Mouse (Mus musculus): ENCODE measurements around the gene Gstt4.
"Not testable (repeated sequence)": the region's sequence is repeated elsewhere in the genome, so short reads cannot be mapped to it uniquely, and the experiment has no call there.

Gstt4 gene

DNA sequence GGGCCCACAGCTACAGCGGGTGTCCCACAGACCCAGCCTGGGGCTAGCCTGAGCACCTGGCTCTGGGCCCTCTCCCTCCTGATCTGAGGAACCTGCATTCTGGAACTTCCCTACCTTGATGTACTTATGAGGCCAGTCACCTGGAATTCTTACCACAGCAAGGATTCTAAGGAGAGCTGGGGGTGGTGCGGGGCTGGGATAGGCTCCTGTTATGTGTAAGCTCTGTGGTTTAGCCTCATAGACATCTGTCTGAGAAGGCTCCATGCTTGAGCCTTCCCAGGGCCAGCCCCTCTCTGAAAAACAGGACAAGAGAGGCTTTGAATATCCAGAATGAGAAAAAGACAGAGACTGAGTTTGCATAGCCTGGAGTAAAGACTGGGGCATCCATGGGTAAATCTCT is at the start of gene Gstt4:
TSS of gene Gstt4 (minus strand) at position 101 of the 400 bp plus-strand sequence.
- DNase-seq (ENCODE audit: extremely low spot score, low spot score): no peak

DNA sequence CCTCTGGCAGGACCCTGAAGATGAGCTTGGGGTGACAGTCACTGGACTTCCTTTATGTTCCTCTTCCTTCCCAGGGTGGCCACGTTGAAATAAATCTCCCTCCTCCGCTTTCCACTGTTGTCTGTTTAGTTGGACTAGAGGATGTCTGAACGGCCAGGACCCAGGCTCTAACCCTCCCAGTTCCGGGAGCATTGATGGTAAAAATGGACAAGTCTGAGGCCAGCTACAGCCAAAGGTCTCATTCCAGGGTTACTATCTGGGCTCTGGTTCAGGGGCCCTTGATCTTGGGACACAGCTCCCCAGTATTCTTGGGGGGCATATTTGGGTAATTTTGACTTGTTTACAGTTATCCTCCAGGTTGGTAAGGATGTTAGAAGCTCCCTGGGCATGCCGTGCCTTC is 39.2 kb upstream of the Gstt4 start:
- DNase-seq (ENCODE audit: extremely low spot score, low spot score): no peak

DNA sequence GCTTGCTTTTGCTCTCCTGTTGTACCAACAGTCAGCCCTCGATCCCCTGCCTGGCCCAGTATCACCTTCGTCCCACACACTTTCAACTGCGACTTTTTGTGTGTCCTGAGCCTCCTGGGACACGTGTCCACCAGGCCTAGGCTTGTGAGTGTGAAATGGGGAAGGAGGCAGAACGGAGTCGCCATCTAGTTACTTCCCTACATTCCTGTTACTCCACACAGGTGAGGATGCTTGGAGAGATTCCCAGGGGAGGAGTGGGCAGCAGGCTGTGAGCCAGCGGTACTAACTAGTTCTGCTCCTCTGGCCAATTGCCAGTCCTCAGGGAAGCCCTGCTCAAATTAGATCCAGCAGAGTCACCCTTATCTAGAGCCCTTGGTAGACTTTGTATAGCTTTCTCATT is 38.4 kb upstream of the Gstt4 start:
- DNase-seq (ENCODE audit: extremely low spot score, low spot score): no peak

DNA sequence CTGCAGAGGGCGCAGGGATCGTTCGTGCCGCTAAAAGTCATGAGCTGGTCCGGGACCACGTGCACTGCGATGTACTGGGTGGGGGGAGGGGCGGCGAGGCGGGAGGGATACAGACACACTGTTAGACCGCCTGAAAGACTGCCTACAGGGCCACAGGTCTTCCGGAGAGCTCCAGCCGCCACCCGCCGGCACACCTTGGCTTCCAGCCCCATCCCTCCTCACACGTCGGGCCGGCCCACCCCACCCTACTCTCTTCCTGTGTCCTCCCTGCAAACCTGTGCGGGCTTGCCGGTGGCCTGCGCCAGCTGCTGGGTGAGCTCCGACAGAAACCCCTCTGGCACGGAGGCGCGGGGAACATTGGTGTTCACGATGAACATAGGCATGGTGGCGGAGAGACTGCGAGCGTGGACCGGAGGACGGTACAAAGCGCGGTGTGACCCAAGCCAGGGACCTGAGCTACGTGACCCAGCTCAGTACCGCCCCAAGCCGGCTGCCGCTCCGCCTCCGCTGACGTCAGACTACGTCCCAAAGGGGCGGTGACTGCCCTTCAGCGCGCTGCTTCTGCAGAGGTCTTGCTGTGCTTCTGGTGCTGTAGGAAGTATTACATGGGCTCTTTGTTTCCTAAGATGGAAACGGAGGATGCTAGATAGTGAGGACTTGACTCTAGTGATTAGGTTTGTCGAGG is 37.6 kb upstream of the Gstt4 start, which contains the start of gene Mif:
TSS of gene Mif (minus strand) at position 455 of the 685 bp plus-strand sequence.
- peak; percentile 91 for DNase-seq (ENCODE audit: extremely low spot score, low spot score)

DNA sequence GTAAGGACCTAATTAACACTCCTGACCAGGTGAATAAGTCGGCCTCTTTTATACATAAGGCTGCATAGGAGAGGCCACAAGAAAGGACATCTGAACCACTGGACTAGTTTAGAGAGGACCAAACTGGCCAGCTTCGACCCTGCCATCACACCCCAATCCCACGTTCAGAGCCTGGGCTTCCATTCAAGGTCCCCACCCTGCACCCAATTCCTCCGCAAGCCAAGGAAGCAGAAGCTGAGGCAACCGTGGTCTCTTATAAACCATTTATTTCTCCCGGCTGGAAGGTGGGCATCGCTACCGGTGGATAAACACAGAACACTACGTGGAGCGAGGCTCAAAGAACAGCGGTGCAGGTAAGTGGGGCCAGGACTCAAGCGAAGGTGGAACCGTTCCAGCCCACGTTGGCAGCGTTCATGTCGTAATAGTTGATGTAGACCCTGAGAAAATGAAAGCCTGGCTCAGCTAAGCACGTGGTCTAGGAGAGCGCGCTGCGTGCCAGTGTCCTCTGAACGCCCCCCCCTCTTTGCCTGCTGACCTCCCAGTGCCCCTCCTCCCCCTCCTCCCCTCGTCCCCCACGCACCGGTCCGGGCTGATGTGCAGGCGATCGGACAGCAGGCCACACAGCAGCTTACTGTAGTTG is 36.9 kb upstream of the Gstt4 start:
- DNase-seq (ENCODE audit: extremely low spot score, low spot score): peak; percentile 75

DNA sequence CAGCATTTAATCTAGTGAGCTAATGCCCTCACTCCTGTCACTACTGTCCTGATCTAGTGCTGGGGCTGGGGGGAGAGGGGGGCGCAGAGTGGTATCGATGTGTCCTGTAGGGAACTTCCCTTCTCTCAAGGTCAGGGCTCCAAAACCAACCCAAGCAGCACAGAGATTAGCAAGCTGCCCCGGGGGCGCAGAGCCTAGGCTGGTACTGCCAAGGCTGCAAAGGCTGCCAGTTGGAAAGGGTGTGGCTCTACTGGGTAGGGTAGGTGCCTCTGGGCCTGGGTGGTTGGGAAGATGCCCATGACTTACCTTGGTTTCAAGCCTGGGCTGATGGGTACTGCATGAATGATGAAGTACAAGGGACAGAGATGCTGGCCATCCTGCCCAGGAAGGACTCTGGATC is 35.3 kb upstream of the Gstt4 start:
- no peak for DNase-seq (ENCODE audit: extremely low spot score, low spot score)

DNA sequence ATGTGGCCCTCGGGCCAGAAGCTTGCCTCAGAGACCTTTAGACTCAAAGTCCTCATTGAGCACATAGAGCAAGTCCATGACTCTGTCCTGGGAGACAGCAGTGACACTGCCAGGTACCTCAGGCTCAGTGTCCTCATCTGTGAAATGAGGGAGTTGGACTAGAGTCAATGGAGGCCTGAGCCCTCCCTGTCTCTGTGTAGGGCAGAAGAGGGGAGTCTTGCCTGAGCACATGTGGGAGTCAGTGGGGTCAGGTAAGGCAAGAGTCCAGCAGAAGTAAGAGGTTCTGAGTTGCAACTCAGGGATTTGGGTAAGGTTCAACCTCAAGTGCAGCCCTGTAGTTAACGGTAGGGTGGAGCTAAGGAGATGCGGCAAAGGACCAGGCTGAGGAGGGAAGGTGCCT is 34.6 kb upstream of the Gstt4 start:
- DNase-seq (ENCODE audit: extremely low spot score, low spot score): no peak

DNA sequence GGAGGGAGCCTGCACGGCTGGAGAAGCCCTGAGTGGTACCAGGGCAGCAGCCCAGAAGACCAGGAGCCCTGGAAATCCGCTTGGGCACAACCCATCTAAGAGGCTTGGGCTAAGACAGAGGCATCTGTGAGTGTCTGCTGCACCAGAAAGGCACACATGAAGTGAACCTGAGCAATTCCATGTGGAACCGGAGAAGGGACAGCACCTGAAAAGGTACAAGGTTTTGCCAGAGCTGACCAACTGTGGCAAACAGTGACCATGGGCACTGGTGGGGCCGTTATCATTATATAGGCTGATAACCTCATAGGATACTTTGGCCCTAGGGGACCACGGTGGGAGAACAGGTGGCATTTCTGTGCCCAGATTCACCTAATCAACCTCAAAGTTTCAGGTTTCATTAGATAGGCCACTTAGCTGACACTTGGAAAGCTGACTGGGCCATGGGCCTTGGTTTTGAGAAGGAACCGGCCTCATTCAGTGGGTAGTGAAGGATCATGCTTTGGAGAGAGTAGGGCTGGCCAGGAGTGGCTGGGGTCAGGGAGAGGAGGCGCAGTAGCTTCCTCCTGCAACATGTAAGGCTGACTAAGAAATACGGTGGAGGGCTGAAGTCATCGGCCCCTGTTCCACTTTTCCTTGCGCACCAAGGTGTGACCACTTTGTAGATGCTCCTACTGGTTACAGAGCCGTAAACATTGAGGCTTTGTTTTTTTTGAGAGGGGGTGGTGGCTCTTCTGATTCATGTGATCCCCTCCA is 34.0 kb upstream of the Gstt4 start:
- no peak for DNase-seq (ENCODE audit: extremely low spot score, low spot score)

DNA sequence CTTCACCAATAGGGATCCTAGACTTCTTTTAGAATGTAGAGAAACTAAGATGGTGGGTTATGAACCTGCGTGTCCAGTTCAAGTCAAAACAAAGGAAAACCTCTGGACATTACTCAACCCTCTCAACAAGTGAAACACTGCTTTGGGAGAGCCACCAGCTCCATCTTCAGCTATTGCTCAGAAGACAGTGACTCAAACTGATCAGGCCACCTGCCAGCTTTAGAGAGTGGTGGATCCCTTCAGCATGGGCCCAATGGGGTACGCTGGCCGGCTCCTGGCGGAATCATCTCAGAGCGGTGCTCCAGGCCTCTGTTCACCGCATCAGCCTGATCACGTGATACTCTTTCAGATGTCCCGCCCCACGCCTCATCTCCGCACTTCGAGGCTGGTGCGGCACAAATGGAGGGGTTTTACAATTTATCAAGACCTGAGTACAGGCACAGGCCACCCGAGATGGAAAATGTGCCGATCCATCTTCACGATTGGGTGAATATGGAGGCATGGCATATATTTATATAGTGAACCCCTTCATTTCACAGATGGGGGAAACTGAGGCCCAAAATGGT is 33.2 kb upstream of the Gstt4 start:
- DNase-seq (ENCODE audit: extremely low spot score, low spot score): no peak

DNA sequence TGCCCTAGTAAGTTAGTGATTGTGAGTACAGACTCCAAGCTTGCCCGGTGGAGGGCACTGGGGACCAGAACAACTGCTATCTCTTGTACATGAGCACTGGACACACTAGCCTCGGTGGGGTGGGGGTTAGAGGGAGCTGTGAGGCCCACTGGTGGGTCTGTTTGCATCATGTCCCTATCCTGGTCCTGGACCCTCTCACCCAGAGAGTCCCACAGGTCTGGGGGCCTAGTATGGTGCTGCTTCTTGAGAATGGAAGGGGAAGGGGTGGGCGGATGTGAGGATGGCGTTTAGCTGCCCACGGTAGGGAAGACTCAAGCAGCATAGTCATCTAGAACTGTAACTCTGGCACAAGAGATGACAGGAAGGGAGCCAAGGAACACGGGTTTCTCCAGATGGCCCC is 32.4 kb upstream of the Gstt4 start:
- DNase-seq (ENCODE audit: extremely low spot score, low spot score): no peak

DNA sequence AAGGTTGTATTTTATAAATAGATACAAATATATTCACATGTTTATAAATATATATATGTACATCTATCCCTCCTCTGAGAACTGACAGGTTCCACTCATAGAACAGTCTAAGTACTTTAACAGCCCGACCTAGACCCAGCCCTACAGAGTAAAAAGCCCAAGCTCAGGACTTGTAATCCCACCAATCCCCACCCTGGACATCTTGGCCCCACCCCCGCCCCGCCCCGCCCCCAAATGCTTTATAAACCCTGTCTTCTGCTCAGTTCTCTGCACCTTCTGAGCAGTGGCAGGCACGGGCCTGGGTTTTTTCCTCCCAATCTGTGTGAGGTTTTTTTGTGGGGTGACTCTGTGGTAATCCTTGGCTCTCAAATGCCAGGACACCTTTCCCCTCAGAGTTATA is 31.8 kb upstream of the Gstt4 start:
- no peak for DNase-seq (ENCODE audit: extremely low spot score, low spot score)

DNA sequence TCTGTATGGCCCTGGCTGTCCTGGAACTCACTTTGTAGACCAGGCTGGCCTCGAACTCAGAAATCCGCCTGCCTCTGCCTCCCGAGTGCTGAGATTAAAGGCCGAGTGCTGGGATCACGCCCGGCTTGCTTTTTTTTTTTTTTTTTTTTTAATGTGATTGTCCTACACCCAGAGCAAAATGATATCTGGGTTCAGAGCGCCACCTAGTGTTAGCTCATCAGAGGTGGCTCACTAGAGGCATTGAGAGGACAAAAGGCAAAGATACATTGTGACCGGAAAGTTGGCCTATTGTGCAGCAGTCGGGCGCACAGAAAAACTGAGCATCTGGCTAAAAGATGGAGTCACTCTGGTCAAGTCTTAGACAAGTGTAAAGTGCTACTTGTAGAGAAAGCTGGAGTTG is 31.1 kb upstream of the Gstt4 start:
- peak; percentile 82 for DNase-seq (ENCODE audit: extremely low spot score, low spot score)

DNA sequence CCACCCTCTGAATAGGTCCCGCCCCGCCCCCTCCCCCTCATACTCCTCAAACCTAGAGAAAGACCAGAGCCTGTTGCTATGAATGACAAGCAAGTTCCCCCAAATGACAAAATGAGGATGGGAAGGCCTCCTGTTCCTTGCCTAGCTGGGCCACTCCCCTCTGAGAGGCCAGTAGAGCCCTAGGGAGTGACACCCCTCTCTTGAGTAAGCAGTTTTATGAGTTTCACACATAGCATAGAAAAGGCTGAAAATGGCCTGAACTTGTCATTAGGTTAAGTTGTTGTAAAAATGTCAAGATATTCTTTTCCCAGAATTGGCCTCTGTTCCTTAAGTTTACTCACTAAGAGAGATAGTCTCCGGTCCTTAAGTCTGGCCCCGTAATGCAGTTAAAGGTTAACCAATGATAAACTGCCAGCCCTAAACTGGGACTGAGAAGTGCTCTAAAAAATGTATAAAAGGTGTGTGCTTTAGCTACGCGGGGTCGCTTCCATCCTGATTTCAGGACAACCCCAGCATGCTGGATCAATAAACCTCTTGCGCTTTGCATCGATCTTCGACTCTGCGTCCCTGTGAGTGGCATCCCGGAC is 30.3 kb upstream of the Gstt4 start:
- DNase-seq (ENCODE audit: extremely low spot score, low spot score): no peak

DNA sequence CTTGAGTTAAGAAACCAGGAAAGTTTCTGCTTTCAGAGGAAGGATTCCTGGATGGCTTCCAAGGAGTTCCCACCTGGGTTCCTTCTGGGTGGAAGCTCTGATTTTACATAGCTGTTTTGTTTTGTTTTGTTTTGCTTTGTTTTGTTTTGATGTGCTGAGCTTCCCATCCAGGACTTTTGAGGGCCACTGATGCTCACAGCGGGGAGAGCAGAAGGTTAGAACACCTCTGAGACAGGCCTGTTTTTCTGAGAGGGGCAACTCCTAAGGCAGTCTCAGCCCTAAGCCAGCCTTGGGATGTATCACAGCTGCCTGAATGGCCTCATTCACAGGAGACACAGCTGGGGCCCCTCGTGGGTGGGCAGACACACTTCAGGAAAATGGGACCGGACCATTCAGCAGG is 29.3 kb upstream of the Gstt4 start:
- DNase-seq (ENCODE audit: extremely low spot score, low spot score): no peak

DNA sequence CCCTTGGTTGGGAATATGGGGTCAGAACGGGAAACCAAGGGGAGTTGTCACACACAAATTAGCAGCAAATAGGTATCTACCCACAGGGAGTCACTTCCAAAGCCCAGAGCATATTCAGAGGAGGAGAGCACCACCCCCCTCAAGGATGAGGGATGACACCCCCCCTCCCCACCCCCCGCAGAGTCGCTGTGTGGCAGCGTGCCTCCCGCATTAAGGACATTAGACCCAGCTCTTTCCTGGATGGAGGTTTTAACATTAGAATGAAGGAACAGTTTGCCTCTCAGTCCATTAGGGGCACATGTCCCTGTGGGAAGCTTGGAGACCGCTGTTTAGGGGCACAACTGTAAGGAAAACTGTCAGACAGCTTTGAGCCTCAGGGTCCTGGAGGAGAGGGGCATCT is 28.7 kb upstream of the Gstt4 start:
- DNase-seq (ENCODE audit: extremely low spot score, low spot score): no peak

DNA sequence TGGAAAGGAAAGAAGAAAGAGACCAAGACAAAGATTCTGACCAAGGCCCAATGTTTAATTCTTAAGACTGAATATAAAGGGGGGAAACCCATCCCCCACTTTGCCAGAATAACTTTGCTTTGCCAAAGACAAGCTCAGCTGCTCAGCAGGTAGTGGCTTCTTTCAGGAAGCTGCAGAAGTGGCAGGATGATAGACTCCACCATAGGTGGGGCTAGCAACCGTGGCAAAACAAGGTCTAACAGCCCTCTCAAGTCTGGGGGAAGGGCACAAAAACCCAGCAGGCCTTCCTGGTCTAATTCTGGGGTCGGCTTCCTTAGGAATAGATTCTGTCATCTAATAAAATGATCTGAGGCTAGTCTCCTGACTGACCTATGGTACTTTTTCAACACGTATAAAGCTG is 26.0 kb upstream of the Gstt4 start:
- no peak for DNase-seq (ENCODE audit: extremely low spot score, low spot score)

DNA sequence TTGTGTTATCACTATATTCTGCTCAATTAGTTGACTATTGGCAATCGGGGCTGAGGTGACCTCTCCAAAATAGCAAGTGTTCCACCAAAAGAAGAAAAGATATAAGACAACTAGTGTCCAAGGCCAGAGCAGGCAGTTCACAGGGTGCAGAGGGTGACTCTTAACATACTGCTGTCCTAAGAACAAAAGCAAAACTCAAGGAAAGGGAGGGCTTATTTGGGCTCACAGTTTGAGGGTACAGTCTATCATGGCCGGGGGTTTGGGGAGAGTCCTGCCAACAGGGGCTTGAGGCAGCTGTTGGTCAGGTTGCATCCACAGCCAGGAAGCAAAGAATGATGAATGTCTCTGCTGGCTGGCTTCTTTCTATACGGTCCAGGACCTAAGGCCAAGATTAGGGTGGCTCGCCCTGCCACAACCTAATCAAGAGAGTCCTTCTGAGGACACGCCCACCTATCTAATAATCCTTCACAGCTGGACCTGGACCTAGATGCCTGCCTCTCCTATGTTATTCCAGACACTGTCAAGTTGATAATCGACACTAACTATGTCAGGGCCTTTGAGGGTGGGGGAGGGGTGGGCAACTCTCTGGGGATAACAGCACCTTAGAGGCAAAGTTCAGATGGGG is 23.1 kb upstream of the Gstt4 start:
- no peak for DNase-seq (ENCODE audit: extremely low spot score, low spot score)

DNA sequence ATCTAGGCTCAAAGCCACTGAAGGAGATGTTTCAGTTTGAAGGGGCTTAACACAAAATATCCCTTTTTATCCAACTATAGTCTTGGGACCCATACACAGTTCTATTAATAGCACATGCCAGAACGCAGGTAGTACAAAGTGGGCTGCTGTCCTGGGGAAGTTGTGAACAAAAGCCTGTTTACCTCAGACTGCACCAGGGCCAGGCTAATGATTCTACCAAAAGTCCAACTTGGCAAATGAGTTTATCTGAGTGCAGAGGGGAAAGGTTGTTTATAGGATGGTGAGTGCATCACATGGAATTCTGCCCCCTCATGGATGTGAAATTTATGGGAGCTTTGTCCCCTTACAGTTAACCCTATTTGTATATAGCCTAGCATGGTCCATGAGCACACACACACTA is 22.5 kb upstream of the Gstt4 start:
- DNase-seq (ENCODE audit: extremely low spot score, low spot score): no peak

DNA sequence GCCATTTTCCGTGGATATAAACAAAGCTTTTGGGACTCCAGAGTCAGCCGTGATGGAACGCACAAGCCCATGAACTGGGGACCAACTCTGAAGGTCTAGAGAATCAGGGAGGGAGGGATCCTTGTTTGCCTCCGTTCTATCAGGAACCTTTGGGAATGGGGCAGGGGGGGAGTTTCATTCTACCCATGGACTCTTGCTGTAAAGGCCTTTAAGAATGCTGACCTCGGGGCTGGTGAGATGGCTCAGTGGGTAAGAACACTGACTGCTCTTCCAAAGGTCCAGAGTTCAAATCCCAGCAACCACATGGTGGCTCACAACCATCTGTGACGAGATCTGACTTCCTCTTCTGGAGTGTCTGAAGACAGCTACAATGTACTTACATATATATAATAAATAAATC is 21.6 kb upstream of the Gstt4 start:
- DNase-seq (ENCODE audit: extremely low spot score, low spot score): not testable (repeated sequence)

DNA sequence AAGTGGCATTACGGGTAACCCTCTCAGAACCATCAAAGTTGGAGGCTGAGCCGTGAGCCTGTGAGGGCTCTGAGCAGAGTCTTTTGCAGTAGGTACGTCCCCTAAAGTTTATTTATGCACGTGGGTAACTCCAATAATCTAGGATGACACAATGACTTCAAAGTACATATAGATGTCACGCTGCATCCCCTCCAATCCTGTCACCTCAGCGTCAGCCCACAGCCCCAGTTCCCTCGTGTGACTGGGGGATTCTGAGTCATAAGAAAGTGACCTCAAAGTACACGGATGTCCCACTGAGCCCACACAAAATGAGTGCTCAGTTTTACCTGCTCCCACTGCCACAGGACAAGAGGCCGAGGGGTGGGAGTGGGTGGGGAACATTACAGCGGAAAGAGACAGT is 16.7 kb upstream of the Gstt4 start:
- no peak for DNase-seq (ENCODE audit: extremely low spot score, low spot score)

DNA sequence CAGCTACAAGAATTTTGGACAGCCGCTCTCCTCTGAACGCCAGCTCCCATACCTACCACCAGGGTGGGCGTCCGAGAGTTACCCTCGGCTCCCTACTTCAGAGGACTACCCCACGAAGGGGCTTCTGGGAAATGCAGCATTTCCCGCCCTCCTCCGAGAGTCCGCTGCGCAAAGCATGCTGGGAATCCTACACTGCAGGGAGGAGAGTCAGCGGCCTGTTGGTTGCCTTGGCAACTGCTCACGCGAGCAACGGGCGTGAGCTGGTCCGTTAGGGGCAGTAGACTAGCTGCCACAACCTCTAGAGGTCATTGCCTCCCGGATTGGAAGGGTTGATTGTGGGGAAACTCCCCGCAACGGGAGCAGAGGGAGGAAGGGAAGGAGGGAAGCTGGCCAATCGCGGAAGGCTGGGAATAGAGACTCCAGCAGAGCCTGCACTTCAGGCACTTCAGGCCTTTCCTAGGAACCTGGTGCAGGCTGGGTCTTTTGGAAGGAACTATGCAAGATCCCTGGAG is 15.0 kb upstream of the Gstt4 start, which contains the start of gene Gstt2:
TSS of gene Gstt2 (minus strand) at position 177 of the 512 bp plus-strand sequence.
- peak; percentile 96 for DNase-seq (ENCODE audit: extremely low spot score, low spot score)
